Mouse (Mus musculus) limb, embryonic 10.5 days (tissue): ENCODE data around the gene Tcea2. TPM values are rescaled to one million over a fixed set of nuclear protein-coding genes. Genes with fewer than 3 reads are reported as not detected.

Experiments used
- DNase-seq: peaks from one replicate; pipeline ENCODE4 v3.0.0-alpha.2; 2017; ENCODE audit warnings: low spot score
- H3K27ac ChIP-seq: fragments of 300-500 bp; sonication (generic); 2 replicates; pipeline ENCODE4 v1.5.1; 2016; ENCODE audit warnings: mild to moderate bottlenecking
- H3K27me3 ChIP-seq: fragments of 300-500 bp; sonication (generic); 2 replicates; pipeline ENCODE4 v1.6.1; 2016; ENCODE audit warnings: low read depth, mild to moderate bottlenecking; ENCODE audit not compliant: poor library complexity, severe bottlenecking
- H3K36me3 ChIP-seq: fragments of 300-500 bp; sonication (generic); 2 replicates; pipeline ENCODE4 v1.6.1; 2016; ENCODE audit warnings: mild to moderate bottlenecking, moderate library complexity
- H3K4me1 ChIP-seq: fragments of 300-500 bp; sonication (generic); 2 replicates; pipeline ENCODE4 v1.6.1; 2016
- H3K4me3 ChIP-seq: fragments of 300-500 bp; sonication (generic); 2 replicates; pipeline ENCODE4 v1.5.1; 2016; ENCODE audit warnings: mild to moderate bottlenecking, moderate library complexity
- H3K9me3 ChIP-seq: fragments of 300-500 bp; sonication (generic); replicated peaks from 2 replicates; pipeline ENCODE4 v1.6.1; 2016; ENCODE audit warnings: mild to moderate bottlenecking
- WGBS: fragments of 180-500 bp; shearing (Covaris S2); methylation state at CpG from one replicate; pipeline ENCODE4 v1.1.7; 2016; 5-methylcytosine and 5-hydroxymethylcytosine counted together
- polyA plus RNA-seq: library from polyadenylated mRNA; unstranded; fragments of >200 nt; fragmentation: Nextera tagmentation; extraction: Ambion mirVana; gene quantifications from 2 replicates; pipeline ENCODE4 v1.2.1, GENCODE M21; 2016

The Tcea2 gene
- polyA plus RNA-seq, result 16.5 and 25.8 TPM in 2 replicates

- no peaks in the 10 kb centered on the region for H3K27me3 ChIP-seq
- under 1% methylated on average over 69 of the region's 69 CpGs for WGBS
- H3K27ac ChIP-seq, result peak within 1 kb of the TSS; percentile 93
- H3K36me3 ChIP-seq, result peaks cover 12% of the 10 kb centered on the region; the same call in 1 of the 2 replicates
- peak; percentile 86 for DNase-seq
- H3K4me3 ChIP-seq, result peak within 1 kb of the TSS; percentile 76
- H3K4me1 ChIP-seq, result peaks cover 41% of the 10 kb centered on the region
- H3K9me3 ChIP-seq, result no peaks in the 10 kb centered on the region
These were observed at the start of gene Tcea2 for GRCm38 (mm10) chr2:181679951-181680715. Gene Tcea2, plus strand, starts transcription at chr2:181680310.

GRCm38 (mm10) chr2:181632624-181633023, 47.5 kb upstream of the Tcea2 start:
- Histone ChIP-seq H3K36me3 (peaks cover 89% of the 10 kb centered on the region), H3K27me3 (no peaks in the 10 kb centered on the region), H3K4me3 (no peak overlapping the region), H3K9me3 (no peaks in the 10 kb centered on the region), H3K27ac (no peak overlapping the region), H3K4me1 (no peaks in the 10 kb centered on the region)
- WGBS, result 96% methylated on average over 6 of the region's 6 CpGs
- no peak for DNase-seq

GRCm38 (mm10) chr2:181635865-181636264, 44.2 kb upstream of the Tcea2 start:
- no peak overlapping the region for H3K27ac ChIP-seq
- H3K36me3 ChIP-seq, result peaks cover 93% of the 10 kb centered on the region
- no peaks in the 10 kb centered on the region for H3K27me3 ChIP-seq
- no peak for DNase-seq
- 92% methylated on average over 3 of the region's 3 CpGs for WGBS
- no peak overlapping the region for H3K4me3 ChIP-seq
- H3K4me1 ChIP-seq, result no peaks in the 10 kb centered on the region
- H3K9me3 ChIP-seq, result no peaks in the 10 kb centered on the region

GRCm38 (mm10) chr2:181644361-181644760, 35.7 kb upstream of the Tcea2 start:
- Histone ChIP-seq H3K4me1 (peaks cover 13% of the 10 kb centered on the region), H3K27me3 (no peaks in the 10 kb centered on the region), H3K4me3 (no peak overlapping the region), H3K27ac (peak overlapping the region; percentile 71; the same call in 1 of the 2 replicates), H3K9me3 (no peaks in the 10 kb centered on the region), H3K36me3 (peaks cover 96% of the 10 kb centered on the region)
- peak; percentile 52 for DNase-seq
- 92% methylated on average over 2 of the region's 2 CpGs for WGBS

GRCm38 (mm10) chr2:181645666-181646065, 34.4 kb upstream of the Tcea2 start:
- no peak for DNase-seq
- Histone ChIP-seq H3K4me1 (peaks cover 13% of the 10 kb centered on the region), H3K27me3 (no peaks in the 10 kb centered on the region), H3K27ac (peak overlapping the region; percentile 71), H3K36me3 (peaks cover 96% of the 10 kb centered on the region), H3K9me3 (no peaks in the 10 kb centered on the region), H3K4me3 (no peak overlapping the region)
- 54% methylated on average over 3 of the region's 3 CpGs for WGBS

- no peak overlapping the region for H3K27ac ChIP-seq
- peaks cover 13% of the 10 kb centered on the region for H3K4me1 ChIP-seq
- H3K9me3 ChIP-seq, result no peaks in the 10 kb centered on the region
- WGBS, result 87% methylated on average over 6 of the region's 6 CpGs
- H3K27me3 ChIP-seq, result no peaks in the 10 kb centered on the region
- no peak for DNase-seq
- peaks cover 95% of the 10 kb centered on the region for H3K36me3 ChIP-seq
- no peak overlapping the region for H3K4me3 ChIP-seq
These were observed 33.3 kb upstream of the Tcea2 start for GRCm38 (mm10) chr2:181646626-181647472.

GRCm38 (mm10) chr2:181648926-181649325, 31.2 kb upstream of the Tcea2 start:
- peaks cover 13% of the 10 kb centered on the region for H3K4me1 ChIP-seq
- no peak overlapping the region for H3K4me3 ChIP-seq
- no peak overlapping the region for H3K27ac ChIP-seq
- no peak for DNase-seq
- no peaks in the 10 kb centered on the region for H3K9me3 ChIP-seq
- no peaks in the 10 kb centered on the region for H3K27me3 ChIP-seq
- H3K36me3 ChIP-seq, result peaks cover 97% of the 10 kb centered on the region
- WGBS, result 93% methylated on average over 10 of the region's 10 CpGs

GRCm38 (mm10) chr2:181653065-181653464, 27.0 kb upstream of the Tcea2 start:
- Histone ChIP-seq H3K27ac (no peak overlapping the region), H3K4me3 (no peak overlapping the region), H3K9me3 (no peaks in the 10 kb centered on the region), H3K36me3 (peaks cover 98% of the 10 kb centered on the region), H3K4me1 (peaks cover 11% of the 10 kb centered on the region), H3K27me3 (no peaks in the 10 kb centered on the region)
- DNase-seq, result no peak

- Histone ChIP-seq H3K27me3 (no peaks in the 10 kb centered on the region), H3K9me3 (no peaks in the 10 kb centered on the region), H3K36me3 (peaks cover 98% of the 10 kb centered on the region), H3K4me3 (no peak overlapping the region), H3K27ac (no peak overlapping the region), H3K4me1 (peaks cover 15% of the 10 kb centered on the region)
- no peak for DNase-seq
- 93% methylated on average over 1 of the region's 1 CpGs for WGBS
These were observed 26.6 kb upstream of the Tcea2 start for GRCm38 (mm10) chr2:181653523-181653922.

- Histone ChIP-seq H3K36me3 (peaks cover 71% of the 10 kb centered on the region), H3K27ac (no peak within 1 kb of the TSS), H3K4me1 (peaks cover 39% of the 10 kb centered on the region), H3K27me3 (no peaks in the 10 kb centered on the region), H3K4me3 (no peak within 1 kb of the TSS), H3K9me3 (no peaks in the 10 kb centered on the region)
- DNase-seq, result no peak
- 60% methylated on average over 3 of the region's 3 CpGs for WGBS
These were observed 23.4 kb upstream of the Tcea2 start, which contains the start of gene Gm29797 for GRCm38 (mm10) chr2:181656734-181657133. Gene Gm29797, plus strand, starts transcription at chr2:181657034.

GRCm38 (mm10) chr2:181657441-181657840, 22.7 kb upstream of the Tcea2 start:
- H3K4me1 ChIP-seq, result peaks cover 46% of the 10 kb centered on the region
- no peak overlapping the region for H3K4me3 ChIP-seq
- no peaks in the 10 kb centered on the region for H3K27me3 ChIP-seq
- H3K36me3 ChIP-seq, result peaks cover 64% of the 10 kb centered on the region
- no peak overlapping the region for H3K27ac ChIP-seq
- H3K9me3 ChIP-seq, result no peaks in the 10 kb centered on the region
- WGBS, result 79% methylated on average over 2 of the region's 2 CpGs
- DNase-seq, result no peak

- Histone ChIP-seq H3K4me1 (peaks cover 57% of the 10 kb centered on the region), H3K27me3 (no peaks in the 10 kb centered on the region), H3K4me3 (no peak overlapping the region), H3K9me3 (no peaks in the 10 kb centered on the region), H3K27ac (no peak overlapping the region), H3K36me3 (peaks cover 53% of the 10 kb centered on the region)
- no peak for DNase-seq
- 87% methylated on average over 7 of the region's 7 CpGs for WGBS
These were observed 21.6 kb upstream of the Tcea2 start for GRCm38 (mm10) chr2:181658528-181658927.
